Mouse (Mus musculus) B cell, adult (primary cell): Measurements from ENCODE around the gene Shisa9. TPM values are rescaled to one million over a fixed set of nuclear protein-coding genes. Genes with fewer than 3 reads are reported as not detected.

ENCODE experiments used
- total RNA-seq: library from RNA; stranded (reverse); gene quantifications from 4 replicates; pipeline ENCODE4 v1.2.4, GENCODE M21; 2023; ENCODE audit not compliant: inconsistent age

Shisa9 gene
- not detected in 4 replicates for total RNA-seq

DNA sequence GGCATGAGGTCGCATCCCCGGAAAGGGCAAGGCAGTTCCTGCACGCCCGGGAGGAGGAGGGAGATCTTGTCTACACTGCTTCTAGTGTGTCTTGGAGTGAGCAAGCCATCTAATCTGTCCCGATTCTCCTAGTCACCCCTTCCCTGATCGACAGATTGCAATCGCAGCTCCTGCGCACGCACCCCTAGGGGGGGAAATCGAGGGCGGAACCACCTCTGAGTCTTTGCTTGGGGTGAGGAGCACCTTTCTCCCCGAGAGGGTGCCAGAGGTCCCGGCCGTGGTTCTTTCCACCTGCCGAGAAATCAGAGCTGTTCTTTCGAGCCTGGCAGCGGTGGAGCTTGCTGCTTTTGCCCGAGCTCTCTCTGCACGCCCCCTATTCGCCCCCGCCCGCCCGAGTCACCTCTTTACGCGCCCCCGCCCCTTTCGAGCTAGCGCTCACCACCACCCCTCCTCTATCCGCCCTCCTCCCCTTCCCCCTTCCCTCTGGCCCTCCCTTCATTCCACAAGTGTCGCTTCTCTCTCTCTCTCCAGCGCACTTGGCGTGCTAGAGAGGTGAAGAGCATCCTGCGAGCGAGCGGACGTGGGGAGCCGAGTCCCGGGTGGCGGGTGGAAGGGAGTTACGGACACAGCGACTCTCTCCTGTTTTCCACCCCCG lies at the start of gene Shisa9:
Shisa9 (plus strand) TSS at position 498 of the 655 bp plus-strand sequence.

Other genes with a start within 250 kb of the Shisa9 start
- 5.3 to 7.4 TPM (median 6.1 TPM) in 4 replicates for gene Cpped1, start 74.7 kb upstream of the Shisa9 start, total RNA-seq